Mouse (Mus musculus) CH12.LX (cell line): ENCODE measurements around the gene Zic5. TPM values are rescaled to one million over a fixed set of nuclear protein-coding genes. Genes with fewer than 3 reads are reported as not detected.

Experiments used
- DNase-seq: peaks from one replicate; pipeline ENCODE4 v3.0.0-alpha.2; 2013; ENCODE audit errors: extremely low read depth
- H3K27ac ChIP-seq: 2 replicates; pipeline ENCODE4 v1.5.1; 2012; ENCODE audit warnings: low read depth, mild to moderate bottlenecking, control low read depth, moderate library complexity; ENCODE audit not compliant: insufficient read depth
- H3K27me3 ChIP-seq: replicated peaks from 2 replicates; pipeline ENCODE3; 2012; ENCODE audit warnings: inconsistent platforms
- H3K36me3 ChIP-seq, 2 experiments: replicated peaks in 1 of 2; 2 replicates each; pipeline versions ENCODE3 to v1.6.1; 2012; ENCODE audit warnings: inconsistent platforms in 1 of 2, low read length in 1 of 2, mild to moderate bottlenecking in 1 of 2, mixed read lengths in 1 of 2, moderate library complexity in 1 of 2; ENCODE audit not compliant: control insufficient read depth in 1 of 2, insufficient read depth in 1 of 2
- H3K4me1 ChIP-seq, 2 experiments: 2 replicates each; pipeline ENCODE4 v1.6.1; 2012; ENCODE audit warnings: inconsistent platforms in 1 of 2, moderate library complexity in 1 of 2; ENCODE audit not compliant: insufficient read depth in 2 of 2, control insufficient read depth in 1 of 2
- H3K4me2 ChIP-seq: 2 replicates; pipeline ENCODE4 v1.6.1; 2012; ENCODE audit warnings: low read depth, mild to moderate bottlenecking, control low read depth; ENCODE audit not compliant: poor library complexity, insufficient read depth, severe bottlenecking
- H3K4me3 ChIP-seq, 3 experiments: fragments of 150-350 bp in 1 of 3; sonication (generic) in 1 of 3; replicated peaks in 1 of 3; 2 replicates each; pipeline versions ENCODE3 to v1.5.1; 2011 to 2012; ENCODE audit warnings: low read depth in 2 of 3, low read length in 2 of 3, mild to moderate bottlenecking in 2 of 3, moderate library complexity in 2 of 3, control low read depth in 1 of 3, improper control_type of control experiment in 1 of 3, inconsistent platforms in 1 of 3, mixed read lengths in 1 of 3; ENCODE audit not compliant: poor library complexity in 1 of 3
- H3K79me2 ChIP-seq: replicated peaks from 2 replicates; pipeline ENCODE4 v1.6.1; 2012; ENCODE audit warnings: mild to moderate bottlenecking, moderate library complexity; ENCODE audit not compliant: control insufficient read depth, poor library complexity, insufficient read depth, severe bottlenecking; ENCODE audit errors: extremely low read depth
- H3K9ac ChIP-seq: 2 replicates; pipeline ENCODE4 v1.6.1; 2012; ENCODE audit warnings: low read depth, mild to moderate bottlenecking, control low read depth, moderate library complexity; ENCODE audit not compliant: insufficient read depth
- H3K9me3 ChIP-seq: replicated peaks from 2 replicates; pipeline ENCODE3; 2012; ENCODE audit warnings: low read length, inconsistent platforms, mixed read lengths
- CTCF ChIP-seq, 2 experiments: IDR thresholded peaks in 1 of 2; conservative IDR thresholded peaks in 1 of 2; 2 replicates each; pipeline ENCODE4 v1.5.1; 2011 to 2012; ENCODE audit warnings: low read depth in 2 of 2, low read length in 2 of 2, improper control_type of control experiment in 1 of 2, inconsistent platforms in 1 of 2, mild to moderate bottlenecking in 1 of 2, moderate library complexity in 1 of 2
- ELF1 ChIP-seq: IDR thresholded peaks from 2 replicates; pipeline ENCODE4 v1.6.1; 2014; ENCODE audit warnings: low read depth, mild to moderate bottlenecking, inconsistent platforms, low read length, improper control_type of control experiment
- GABPA ChIP-seq: IDR thresholded peaks from 2 replicates; pipeline ENCODE4 v1.6.1; 2012; ENCODE audit warnings: low read depth, low read length, improper control_type of control experiment, inconsistent platforms; ENCODE audit not compliant: insufficient replicate concordance
- JUN ChIP-seq: IDR thresholded peaks from 2 replicates; pipeline ENCODE4 v1.6.1; 2011; ENCODE audit warnings: low read depth, mild to moderate bottlenecking, low read length, improper control_type of control experiment, moderate library complexity; ENCODE audit not compliant: insufficient read depth
- MAX ChIP-seq: IDR thresholded peaks from 2 replicates; pipeline ENCODE4 v1.6.1; 2011; ENCODE audit warnings: low read length, improper control_type of control experiment
- MYC ChIP-seq: IDR thresholded peaks from 2 replicates; pipeline ENCODE4 v1.6.1; 2011; ENCODE audit warnings: low read depth, mild to moderate bottlenecking, improper control_type of control experiment, low read length
- POLR2A ChIP-seq: IDR thresholded peaks from 2 replicates; pipeline ENCODE4 v1.6.1; 2011; ENCODE audit warnings: low read depth, mild to moderate bottlenecking, improper control_type of control experiment, low read length
- RAD21 ChIP-seq: IDR thresholded peaks from 2 replicates; pipeline ENCODE4 v1.6.1; 2011; ENCODE audit warnings: low read depth, mild to moderate bottlenecking, low read length, improper control_type of control experiment, moderate library complexity
- RCOR1 ChIP-seq: conservative IDR thresholded peaks from 2 replicates; pipeline ENCODE4 v1.6.1; 2012; ENCODE audit warnings: low read depth, mild to moderate bottlenecking, inconsistent platforms, low read length, improper control_type of control experiment
- SMC3 ChIP-seq: IDR thresholded peaks from 2 replicates; pipeline ENCODE4 v1.6.1; 2011; ENCODE audit warnings: low read depth, low read length, improper control_type of control experiment
- TBP ChIP-seq: conservative IDR thresholded peaks from 2 replicates; pipeline ENCODE4 v1.6.1; 2011; ENCODE audit warnings: low read depth, low read length, improper control_type of control experiment
- ZKSCAN1 ChIP-seq: IDR thresholded peaks from 2 replicates; pipeline ENCODE4 v1.6.1; 2012; ENCODE audit warnings: low read depth, inconsistent platforms, low read length, improper control_type of control experiment, borderline replicate concordance
- dilution Hi-C: fragments of 300-500 bp; cut with MboI; formaldehyde crosslinking; loops from 2 replicates; pipeline ENCODE4 v1.14.3; 2020; ENCODE audit warnings: low sequenced_read_pairs; ENCODE audit not compliant: extremely low pct_unique_long_range_greater_than_20kb, extremely low pct_ligation_motif_present
- in situ Hi-C: fragments of 300-500 bp; cut with MboI; formaldehyde crosslinking; loops from 3 replicates; pipeline ENCODE4 v1.14.3; 2019; ENCODE audit warnings: low sequenced_read_pairs, low pct_ligation_motif_present, low pct_unique_long_range_greater_than_20kb, mixed read lengths
- polyA plus RNA-seq: library from polyadenylated mRNA; unstranded; fragments of >175 nt; gene quantifications from 2 replicates; pipeline ENCODE4 v1.2.1, GENCODE M21; 2012; ENCODE audit warnings: low read depth; ENCODE audit not compliant: insufficient read length
- total RNA-seq, 2 experiments: library from RNA; depleted of rRNA; stranded (reverse); fragments of 300-350 nt in 1 of 2; fragments of >200 nt in 1 of 2; gene quantifications; 2 replicates each; pipeline ENCODE4 v1.2.3; 2012 to 2014

Gene Zic5
- total and polyA plus RNA-seq, 3 experiments: 1.3 to 9.1 (median 1.5) TPM

DNA sequence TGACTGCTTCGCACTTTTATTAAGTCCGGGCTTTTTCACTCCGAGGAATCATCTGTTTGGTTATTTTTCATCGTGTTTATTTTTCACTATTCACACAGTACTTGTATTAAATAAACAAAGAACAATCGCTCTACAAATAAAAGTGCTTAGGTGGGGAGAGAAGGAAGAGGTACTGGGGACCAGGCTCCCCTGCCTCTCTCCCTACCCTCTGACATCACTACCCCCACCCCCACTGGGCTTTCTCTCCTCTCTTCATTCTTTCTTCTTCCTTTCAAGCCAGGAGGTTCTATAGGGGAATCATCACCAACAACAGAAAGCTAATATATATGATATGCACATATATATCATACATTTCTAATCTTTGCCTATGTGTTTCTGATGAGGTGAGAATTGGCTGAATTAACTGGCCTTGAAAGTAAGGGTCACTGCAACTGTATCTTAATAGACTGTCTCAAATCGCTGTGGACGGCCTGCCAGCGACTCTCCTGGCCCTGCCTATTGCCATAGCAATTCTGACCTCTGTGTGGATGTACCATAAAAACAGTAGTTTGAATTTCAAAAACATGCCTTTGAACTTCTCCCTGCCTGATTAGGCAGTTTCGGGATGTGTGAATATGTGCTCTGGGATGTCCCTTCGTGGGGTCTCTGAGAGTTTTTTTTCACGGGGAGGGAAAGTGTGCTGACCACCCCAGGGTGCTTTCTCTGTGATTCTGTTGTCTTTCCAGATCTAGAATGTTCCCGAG, 11.3 kb downstream of the Zic5 start:
- Histone ChIP-seq H3K4me2 (no peak overlapping the region), H3K27me3 (no peaks in the 10 kb centered on the region), H3K4me3 (no peak overlapping the region), H3K79me2 (no peaks in the 10 kb centered on the region), H3K9ac (no peak overlapping the region), H3K4me1 (no peaks in the 10 kb centered on the region), H3K9me3 (no peaks in the 10 kb centered on the region), H3K27ac (no peak overlapping the region), H3K36me3 (no peaks in the 10 kb centered on the region)
- in situ Hi-C loops (no loop called here), dilution Hi-C loops (no loop called here)
- no peak for DNase-seq
- TF ChIP-seq RAD21: no peak
- no peak for TF ChIP-seq MAX
- TF ChIP-seq RCOR1: no peak

DNA sequence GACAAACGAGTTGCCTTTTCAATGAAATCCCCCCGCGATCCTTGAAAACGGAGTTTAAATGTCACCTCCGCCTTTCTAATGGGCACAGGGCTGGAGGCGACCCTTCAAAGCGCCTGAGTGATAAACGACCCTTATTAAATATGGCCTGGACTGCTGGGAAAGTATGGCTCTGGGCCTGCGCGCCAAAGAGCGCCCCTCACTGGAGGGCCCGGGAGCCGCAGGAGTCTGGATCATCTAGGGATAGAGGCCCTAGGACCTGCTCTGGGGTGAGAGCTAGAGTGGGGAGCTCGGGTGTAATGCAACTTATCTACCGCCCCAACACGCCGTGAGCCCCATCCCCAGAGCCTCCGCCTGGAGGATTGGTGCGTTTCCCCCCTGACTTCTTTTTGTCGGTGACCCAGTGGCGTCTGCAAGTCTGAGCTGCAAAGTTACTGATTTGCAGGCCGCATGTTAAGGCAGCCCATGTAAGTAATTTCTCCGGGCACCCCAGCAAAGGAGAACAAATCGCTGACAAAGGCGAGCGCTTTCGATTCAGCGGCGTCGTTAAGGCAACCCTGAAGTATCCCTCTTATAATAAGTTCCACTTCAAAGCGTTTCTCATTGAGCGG, 12.0 kb downstream of the Zic5 start:
- no peaks in the 10 kb centered on the region for H3K36me3 ChIP-seq
- H3K27me3 ChIP-seq: no peaks in the 10 kb centered on the region
- no peak overlapping the region for H3K4me3 ChIP-seq
- no peak overlapping the region for H3K9ac ChIP-seq
- no peak for TF ChIP-seq JUN
- TF ChIP-seq SMC3: no peak
- no peak for TF ChIP-seq POLR2A
- TF ChIP-seq MYC: no peak
- no peak for TF ChIP-seq GABPA
- TF ChIP-seq ELF1: no peak
- TF ChIP-seq TBP: no peak
- no peak for TF ChIP-seq CTCF (conservative IDR thresholded peaks at IDR 0.05 in 1 of 2, IDR thresholded peaks at IDR 0.05 in 1 of 2; ENCODE audit: low read depth in 2 of 2, low read length in 2 of 2)
- no peak for TF ChIP-seq RCOR1
- TF ChIP-seq ZKSCAN1: no peak
- no peaks in the 10 kb centered on the region for H3K4me1 ChIP-seq
- no peaks in the 10 kb centered on the region for H3K9me3 ChIP-seq
- in situ Hi-C loops: no loop called here
- H3K79me2 ChIP-seq: no peaks in the 10 kb centered on the region
- dilution Hi-C loops: no loop called here
- no peak overlapping the region for H3K27ac ChIP-seq
- no peak overlapping the region for H3K4me2 ChIP-seq
- no peak for DNase-seq
